Mouse (Mus musculus) liver, postnatal 0 days (tissue): ENCODE data around the gene Snapc4. TPM values are rescaled to one million over a fixed set of nuclear protein-coding genes. Genes with fewer than 3 reads are reported as not detected.

Experiments used
- ATAC-seq: fragments of 200-750 bp; cut with Nextera tagmentation; 2 replicates; pipeline ENCODE4 v1.8.0; 2017; ENCODE audit warnings: mild to moderate bottlenecking, moderate library complexity
- DNase-seq: peaks from one replicate; pipeline ENCODE4 v3.0.0-alpha.2; 2016
- H3K27ac ChIP-seq: fragments of 300-500 bp; sonication (generic); 2 replicates; pipeline ENCODE4 v1.5.1; 2014; ENCODE audit warnings: antibody characterized with exemption, moderate library complexity, mild to moderate bottlenecking, low read depth
- H3K27me3 ChIP-seq: fragments of 300-500 bp; sonication (generic); 2 replicates; pipeline ENCODE4 v1.6.1; 2014; ENCODE audit warnings: low read length, control low read depth, mixed read lengths; ENCODE audit not compliant: insufficient read depth
- H3K36me3 ChIP-seq: fragments of 300-500 bp; sonication (generic); replicated peaks from 2 replicates; pipeline ENCODE4 v1.6.1; 2014; ENCODE audit warnings: mild to moderate bottlenecking, control low read depth, low read length, moderate library complexity, mixed read lengths; ENCODE audit not compliant: insufficient read depth
- H3K4me1 ChIP-seq: fragments of 300-500 bp; sonication (generic); 2 replicates; pipeline ENCODE4 v1.6.1; 2014; ENCODE audit warnings: antibody characterized with exemption, mild to moderate bottlenecking, control low read depth; ENCODE audit not compliant: insufficient read depth
- H3K4me2 ChIP-seq: fragments of 300-500 bp; sonication (generic); 2 replicates; pipeline ENCODE4 v1.6.1; 2014; ENCODE audit warnings: low read depth, mild to moderate bottlenecking, low read length, moderate library complexity, mixed read lengths
- H3K4me3 ChIP-seq: fragments of 300-500 bp; sonication (generic); 2 replicates; pipeline ENCODE4 v1.5.1; 2014; ENCODE audit warnings: low read depth, low read length
- H3K9ac ChIP-seq: fragments of 300-500 bp; sonication (generic); replicated peaks from 2 replicates; pipeline ENCODE4 v1.6.1; 2014; ENCODE audit warnings: mild to moderate bottlenecking, moderate library complexity
- H3K9me3 ChIP-seq: fragments of 300-500 bp; sonication (generic); 2 replicates; pipeline ENCODE4 v1.6.1; 2016; ENCODE audit warnings: mild to moderate bottlenecking, control low read depth, low read length, mixed read lengths
- CTCF ChIP-seq: sonication (generic); IDR thresholded peaks from 2 replicates; pipeline ENCODE4 v1.5.1; 2016; ENCODE audit warnings: antibody characterized with exemption, low read depth
- EP300 ChIP-seq: IDR thresholded peaks from 2 replicates; pipeline ENCODE4 v1.6.1; 2016; ENCODE audit warnings: antibody characterized with exemption, low read depth, mild to moderate bottlenecking
- WGBS: fragments of 180-500 bp; shearing (Covaris S2); extraction: QIAGEN DNeasy Blood & Tissue Kit; methylation state at CpG from one replicate; pipeline ENCODE4 v1.1.7; 2014; ENCODE audit not compliant: insufficient replicate concordance; 5-methylcytosine and 5-hydroxymethylcytosine counted together
- polyA plus RNA-seq: library from polyadenylated mRNA; unstranded; fragments of >200 nt; fragmentation: Nextera tagmentation; extraction: Ambion mirVana; gene quantifications from 2 replicates; pipeline ENCODE4 v1.2.1, GENCODE M21; 2015

Snapc4 gene
- polyA plus RNA-seq = 5.0 and 5.5 TPM in 2 replicates

GRCm38 (mm10) chr2:26380131-26380771, at the start of gene Snapc4:
TSS of gene Snapc4 (minus strand) at chr2:26380653.
- peak within 1 kb of the TSS; percentile 99 for H3K4me2 ChIP-seq
- ATAC-seq (peak; percentile 91), DNase-seq (peak; percentile 89)
- H3K4me1 ChIP-seq = peaks cover 6% of the 10 kb centered on the region
- peaks cover 55% of the 10 kb centered on the region for H3K36me3 ChIP-seq
- no peaks in the 10 kb centered on the region for H3K27me3 ChIP-seq
- TF ChIP-seq CTCF = no peak
- no peak for TF ChIP-seq EP300
- under 1% methylated on average over 38 of the region's 38 CpGs for WGBS
- peak within 1 kb of the TSS; percentile 82 for H3K4me3 ChIP-seq
- no peaks in the 10 kb centered on the region for H3K9me3 ChIP-seq
- H3K27ac ChIP-seq = peak within 1 kb of the TSS; percentile 71
- peak within 1 kb of the TSS; percentile 83 for H3K9ac ChIP-seq

- Histone ChIP-seq H3K4me3 (no peak overlapping the region), H3K27me3 (no peaks in the 10 kb centered on the region), H3K9ac (no peak overlapping the region), H3K4me1 (no peaks in the 10 kb centered on the region), H3K36me3 (peaks cover 76% of the 10 kb centered on the region), H3K4me2 (no peak overlapping the region), H3K27ac (no peak overlapping the region), H3K9me3 (no peaks in the 10 kb centered on the region)
- peak; percentile 44 for DNase-seq
- 78% methylated on average over 5 of the region's 5 CpGs for WGBS
- TF ChIP-seq EP300 (0 out of 2 replicates have a peak, but pooled peaks have one; percentile 20), CTCF (peak; percentile 43)
- ATAC-seq = peak; percentile 91
These were observed 49.4 kb upstream of the Snapc4 start for GRCm38 (mm10) chr2:26429851-26430250.

GRCm38 (mm10) chr2:26424541-26424940, 44.1 kb upstream of the Snapc4 start:
- Histone ChIP-seq H3K27ac (no peak overlapping the region), H3K4me1 (no peaks in the 10 kb centered on the region), H3K36me3 (peaks cover 89% of the 10 kb centered on the region), H3K9me3 (no peaks in the 10 kb centered on the region), H3K4me2 (no peak overlapping the region), H3K4me3 (no peak overlapping the region), H3K27me3 (no peaks in the 10 kb centered on the region), H3K9ac (no peak overlapping the region)
- WGBS = 75% methylated on average over 2 of the region's 2 CpGs
- TF ChIP-seq EP300 (no peak), CTCF (no peak)
- ATAC-seq (no peak), DNase-seq (no peak)

GRCm38 (mm10) chr2:26423086-26423485, 42.6 kb upstream of the Snapc4 start:
- Histone ChIP-seq H3K4me1 (no peaks in the 10 kb centered on the region), H3K36me3 (peaks cover 83% of the 10 kb centered on the region), H3K9me3 (no peaks in the 10 kb centered on the region), H3K27me3 (no peaks in the 10 kb centered on the region), H3K4me2 (no peak overlapping the region), H3K27ac (no peak overlapping the region), H3K4me3 (no peak overlapping the region), H3K9ac (no peak overlapping the region)
- WGBS = 75% methylated on average over 1 of the region's 1 CpGs
- DNase-seq (no peak), ATAC-seq (no peak)
- no peak for TF ChIP-seq CTCF
- TF ChIP-seq EP300 = no peak

DNA sequence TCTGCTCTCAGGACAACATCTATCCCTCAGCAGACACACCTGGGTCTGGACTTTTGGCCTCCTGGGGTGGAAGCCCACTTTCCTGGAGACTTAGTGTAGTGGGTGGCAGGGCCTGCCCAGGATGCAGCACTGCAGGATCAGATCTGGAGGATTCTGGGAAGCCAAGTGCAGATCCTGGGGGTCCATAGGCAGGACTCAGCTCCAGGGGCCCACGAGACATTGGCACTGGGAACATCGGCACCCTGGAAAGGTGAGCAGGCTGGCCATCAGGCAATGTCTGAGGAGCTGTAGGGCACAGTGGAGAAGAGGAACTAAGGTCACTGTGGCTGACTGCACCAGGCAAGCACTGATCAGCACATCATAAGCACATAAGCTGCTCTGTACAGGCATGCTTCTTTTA, 41.5 kb upstream of the Snapc4 start:
- peaks cover 82% of the 10 kb centered on the region for H3K36me3 ChIP-seq
- H3K27ac ChIP-seq = no peak overlapping the region
- no peak overlapping the region for H3K4me2 ChIP-seq
- ATAC-seq (no peak), DNase-seq (no peak)
- H3K27me3 ChIP-seq = no peaks in the 10 kb centered on the region
- H3K9me3 ChIP-seq = no peaks in the 10 kb centered on the region
- 90% methylated on average over 2 of the region's 2 CpGs for WGBS
- H3K4me1 ChIP-seq = peaks cover 3% of the 10 kb centered on the region; the same call in 1 of the 2 replicates
- no peak overlapping the region for H3K4me3 ChIP-seq
- TF ChIP-seq EP300 (no peak), CTCF (no peak)
- H3K9ac ChIP-seq = no peak overlapping the region

- DNase-seq = no peak
- no peak overlapping the region for H3K9ac ChIP-seq
These were observed 37.7 kb upstream of the Snapc4 start for GRCm38 (mm10) chr2:26418120-26418519.

DNA sequence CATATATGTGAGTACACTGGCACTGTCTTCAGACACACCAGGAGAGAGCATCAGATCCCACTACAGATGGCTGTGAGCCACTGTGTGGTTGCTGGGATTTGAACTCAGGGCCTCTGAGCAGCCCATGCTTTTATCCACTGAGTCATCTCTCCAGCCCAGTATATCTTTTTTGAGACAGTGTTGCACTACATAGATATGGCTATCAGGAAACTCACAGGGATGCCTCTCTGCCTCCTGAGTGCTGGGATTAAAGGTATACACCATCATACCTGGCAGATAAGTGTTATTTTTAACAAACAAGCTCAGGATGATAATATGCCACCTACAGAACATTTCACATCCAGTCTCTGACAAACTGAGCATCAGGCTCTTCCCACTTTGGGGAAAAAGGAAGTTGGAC, 36.6 kb upstream of the Snapc4 start:
- H3K4me3 ChIP-seq = no peak overlapping the region
- H3K9me3 ChIP-seq = no peaks in the 10 kb centered on the region
- TF ChIP-seq EP300 = peak; percentile 57
- TF ChIP-seq CTCF = no peak
- H3K4me2 ChIP-seq = no peak overlapping the region
- peaks cover 3% of the 10 kb centered on the region; the same call in 1 of the 2 replicates for H3K4me1 ChIP-seq
- H3K36me3 ChIP-seq = peaks cover 74% of the 10 kb centered on the region
- no peaks in the 10 kb centered on the region for H3K27me3 ChIP-seq
- DNase-seq = no peak
- H3K27ac ChIP-seq = no peak overlapping the region
- ATAC-seq = no peak
- H3K9ac ChIP-seq = no peak overlapping the region

More at GRCm38 (mm10) chr2:26418120-26418519, 37.7 kb upstream of the Snapc4 start:
- H3K4me1 ChIP-seq = peaks cover 3% of the 10 kb centered on the region; the same call in 1 of the 2 replicates
- H3K27ac ChIP-seq = peak overlapping the region; percentile 68; the same call in 1 of the 2 replicates
- TF ChIP-seq CTCF (no peak), EP300 (peak; percentile 43; the same call in 1 of the 2 replicates)
- H3K36me3 ChIP-seq = peaks cover 80% of the 10 kb centered on the region
- H3K4me2 ChIP-seq = no peak overlapping the region
- 45% methylated on average over 1 of the region's 1 CpGs for WGBS
- H3K9me3 ChIP-seq = no peaks in the 10 kb centered on the region
- H3K27me3 ChIP-seq = no peaks in the 10 kb centered on the region
- H3K4me3 ChIP-seq = no peak overlapping the region
- ATAC-seq = peak; percentile 95
